In genomic region chr17:6995504-6995903, GRCm38 (mm10) we compare ENCODE assay signal across 14 mouse cellular contexts. TPM values are rescaled to one million over a fixed set of nuclear protein-coding genes. Genes with fewer than 3 reads are reported as not detected.
DNase-seq lines count a peak whose midpoint lies in the region; ATAC-seq and TF ChIP-seq lines count a peak whose summit lies in the region.
"Not testable (repeated sequence)": the region's sequence is repeated elsewhere in the genome, so short reads cannot be mapped to it uniquely, and the experiment has no call there.
"Had no signal": no experiment of that assay in that cellular context is flagged by ENCODE, and none has a peak within 500 bp of the region (broad histone marks: within the 10 kb centered on the region; RNA-seq: fewer than 3 reads in every experiment).

No protein-coding gene starts in this region.

- WGBS in embryonic facial prominence, embryonic 14.5 days: no CpG with 5 or more reads among the region's 6 CpGs
- no CpG with 5 or more reads among the region's 6 CpGs for WGBS in hindbrain, embryonic 16.5 days
- no CpG with 5 or more reads among the region's 6 CpGs for WGBS in kidney, postnatal 0 days
- WGBS in liver, embryonic 15.5 days (ENCODE audit: insufficient replicate concordance): no CpG with 5 or more reads among the region's 6 CpGs
- no CpG with 5 or more reads among the region's 6 CpGs for WGBS in liver, postnatal 0 days (ENCODE audit: insufficient replicate concordance)

- not testable (repeated sequence) for H3K4me3 ChIP-seq in embryonic facial prominence, embryonic 14.5 days (ENCODE audit: low read depth, low read length); hindbrain, embryonic 16.5 days (ENCODE audit: low read length); kidney, postnatal 0 days (replicated peaks; ENCODE audit: low read depth, low read length); liver, embryonic 15.5 days (replicated peaks); liver, postnatal 0 days (ENCODE audit: low read depth, low read length)

- not testable (repeated sequence) for H3K27me3 ChIP-seq in embryonic facial prominence, embryonic 14.5 days (replicated peaks; ENCODE audit: control insufficient read depth, insufficient read depth, low read length); hindbrain, embryonic 16.5 days (replicated peaks; ENCODE audit: control insufficient read depth, insufficient read depth, low read length); kidney, postnatal 0 days (ENCODE audit: insufficient read depth, low read length); liver, embryonic 15.5 days; liver, postnatal 0 days (ENCODE audit: insufficient read depth, low read length)

- not testable (repeated sequence) for H3K4me2 ChIP-seq in embryonic facial prominence, embryonic 14.5 days (ENCODE audit: low read depth, low read length); hindbrain, embryonic 16.5 days (ENCODE audit: low read length); kidney, postnatal 0 days (ENCODE audit: low read length); liver, embryonic 15.5 days; liver, postnatal 0 days (ENCODE audit: low read depth, low read length)

- not testable (repeated sequence) for TF ChIP-seq CTCF in kidney, postnatal 0 days (IDR thresholded peaks at IDR 0.05; ENCODE audit: low read depth); liver, postnatal 0 days (IDR thresholded peaks at IDR 0.05; ENCODE audit: low read depth)

- not testable (repeated sequence) for DNase-seq in embryonic facial prominence, embryonic 14.5 days (ENCODE audit: low spot score); kidney, postnatal 0 days (ENCODE audit: low spot score); liver, postnatal 0 days

- not testable (repeated sequence) for H3K9ac ChIP-seq in embryonic facial prominence, embryonic 14.5 days (ENCODE audit: low read depth, low read length); hindbrain, embryonic 16.5 days (ENCODE audit: low read depth, low read length); kidney, postnatal 0 days (ENCODE audit: low read depth, low read length); liver, embryonic 15.5 days; liver, postnatal 0 days (replicated peaks)

- H3K27ac ChIP-seq in embryonic facial prominence, embryonic 14.5 days (replicated peaks; ENCODE audit: low read depth, low read length); hindbrain, embryonic 16.5 days (ENCODE audit: low read depth, low read length); kidney, postnatal 0 days; liver, embryonic 15.5 days (replicated peaks); liver, postnatal 0 days (ENCODE audit: low read depth): not testable (repeated sequence)

- not testable (repeated sequence) for H3K4me1 ChIP-seq in embryonic facial prominence, embryonic 14.5 days (ENCODE audit: control insufficient read depth, insufficient read depth, low read length); hindbrain, embryonic 16.5 days (ENCODE audit: control insufficient read depth, insufficient read depth, low read depth, low read length); kidney, postnatal 0 days (replicated peaks; ENCODE audit: insufficient read depth, low read length); liver, embryonic 15.5 days (replicated peaks); liver, postnatal 0 days (ENCODE audit: insufficient read depth)

- not testable (repeated sequence) for TF ChIP-seq EP300 in liver, postnatal 0 days (IDR thresholded peaks at IDR 0.05; ENCODE audit: low read depth)

- ATAC-seq in embryonic facial prominence, embryonic 14.5 days (ENCODE audit: low read depth): peak; percentile 76; the same call in 1 of the 2 replicates
- ATAC-seq in hindbrain, embryonic 16.5 days: peak; percentile 63; the same call in 1 of the 2 replicates
- ATAC-seq in kidney, postnatal 0 days (replicated peaks; ENCODE audit: low FRiP score, low read depth): peak; percentile 68
- ATAC-seq in liver, embryonic 15.5 days (ENCODE audit: insufficient read depth): peak; percentile 25; the same call in 1 of the 2 replicates
- peak; percentile 25; the same call in 1 of the 2 replicates for ATAC-seq in liver, postnatal 0 days

- H3K9me3 ChIP-seq in embryonic facial prominence, embryonic 14.5 days (ENCODE audit: control insufficient read depth, low read length); hindbrain, embryonic 16.5 days (ENCODE audit: control insufficient read depth, low read length); kidney, postnatal 0 days (replicated peaks; ENCODE audit: low read length); liver, embryonic 15.5 days (replicated peaks); liver, postnatal 0 days (ENCODE audit: low read length): not testable (repeated sequence)

- H3K36me3 ChIP-seq in embryonic facial prominence, embryonic 14.5 days (ENCODE audit: control insufficient read depth, insufficient read depth, low read length); hindbrain, embryonic 16.5 days (ENCODE audit: control insufficient read depth, insufficient read depth, low read length); kidney, postnatal 0 days (ENCODE audit: insufficient read depth, low read length); liver, embryonic 15.5 days (replicated peaks); liver, postnatal 0 days (replicated peaks; ENCODE audit: insufficient read depth, low read length): not testable (repeated sequence)

RNA-seq across cellular contexts. Expression of gene Gm49721, which starts 16.8 kb away (rescaled TPM):
- 0.10 and 0.37 TPM in 2 replicates for polyA plus RNA-seq in embryonic facial prominence, embryonic 14.5 days (2014; fragmentation: Nextera tagmentation; extraction: Ambion mirVana)
- 0.35 and 0.62 TPM in 2 replicates for polyA plus RNA-seq in hindbrain, embryonic 16.5 days (2015; fragmentation: Nextera tagmentation; extraction: Ambion mirVana)
- polyA plus RNA-seq in kidney, postnatal 0 days (2015; fragmentation: Nextera tagmentation; extraction: Ambion mirVana): 0.20 and 0.38 TPM in 2 replicates
- 0.07 TPM in 1 of 2 replicates, not detected in the other for polyA plus RNA-seq in liver, embryonic 15.5 days (2015; fragmentation: Nextera tagmentation; extraction: Ambion mirVana)
- 0.06 TPM in 1 of 2 replicates, not detected in the other for polyA plus RNA-seq in liver, postnatal 0 days (2015; fragmentation: Nextera tagmentation; extraction: Ambion mirVana)
- polyA plus RNA-seq: C2C12; embryonic facial prominence, embryonic 15.5 days; erythroblast, embryonic 14.5 days; forebrain, embryonic 10.5 days; forebrain, embryonic 14.5 days had no signal

RNA-seq across cellular contexts. Expression of gene Rnaset2b, which starts 25.1 kb away (rescaled TPM):
- 183 and 184 TPM in 2 replicates for polyA plus RNA-seq in embryonic facial prominence, embryonic 14.5 days (2014; fragmentation: Nextera tagmentation; extraction: Ambion mirVana)
- polyA plus RNA-seq in hindbrain, embryonic 16.5 days (2015; fragmentation: Nextera tagmentation; extraction: Ambion mirVana): 121 and 138 TPM in 2 replicates
- polyA plus RNA-seq in kidney, postnatal 0 days (2015; fragmentation: Nextera tagmentation; extraction: Ambion mirVana): 567 and 580 TPM in 2 replicates
- polyA plus RNA-seq in liver, embryonic 15.5 days (2015; fragmentation: Nextera tagmentation; extraction: Ambion mirVana): 131 and 133 TPM in 2 replicates
- 161 and 182 TPM in 2 replicates for polyA plus RNA-seq in liver, postnatal 0 days (2015; fragmentation: Nextera tagmentation; extraction: Ambion mirVana)

RNA-seq across cellular contexts. Expression of gene Gm1604a, which starts 29.9 kb away (rescaled TPM):
- polyA plus RNA-seq in embryonic facial prominence, embryonic 14.5 days (2014; fragmentation: Nextera tagmentation; extraction: Ambion mirVana): not detected in 2 replicates
- not detected in 2 replicates for polyA plus RNA-seq in hindbrain, embryonic 16.5 days (2015; fragmentation: Nextera tagmentation; extraction: Ambion mirVana)
- polyA plus RNA-seq in kidney, postnatal 0 days (2015; fragmentation: Nextera tagmentation; extraction: Ambion mirVana): 0.43 and 0.47 TPM in 2 replicates
- 0.20 TPM in 1 of 2 replicates, not detected in the other for polyA plus RNA-seq in liver, embryonic 15.5 days (2015; fragmentation: Nextera tagmentation; extraction: Ambion mirVana)
- 0.17 and 0.39 TPM in 2 replicates for polyA plus RNA-seq in liver, postnatal 0 days (2015; fragmentation: Nextera tagmentation; extraction: Ambion mirVana)
- polyA plus RNA-seq: brain, embryonic 14.5 days; C2C12; embryonic facial prominence, embryonic 10.5 days; embryonic facial prominence, embryonic 12.5 days; embryonic facial prominence, embryonic 15.5 days; erythroblast, embryonic 14.5 days; forebrain, embryonic 10.5 days; forebrain, embryonic 12.5 days; forebrain, embryonic 14.5 days had no signal

RNA-seq across cellular contexts. Expression of gene Tagap1, which starts 34.5 kb away (rescaled TPM):
- polyA plus RNA-seq in embryonic facial prominence, embryonic 14.5 days (2014; fragmentation: Nextera tagmentation; extraction: Ambion mirVana): 45.9 and 48.1 TPM in 2 replicates
- polyA plus RNA-seq in hindbrain, embryonic 16.5 days (2015; fragmentation: Nextera tagmentation; extraction: Ambion mirVana): 50.3 and 51.4 TPM in 2 replicates
- 43.6 and 45.9 TPM in 2 replicates for polyA plus RNA-seq in kidney, postnatal 0 days (2015; fragmentation: Nextera tagmentation; extraction: Ambion mirVana)
- 13.1 and 13.5 TPM in 2 replicates for polyA plus RNA-seq in liver, embryonic 15.5 days (2015; fragmentation: Nextera tagmentation; extraction: Ambion mirVana)
- 9.2 and 9.6 TPM in 2 replicates for polyA plus RNA-seq in liver, postnatal 0 days (2015; fragmentation: Nextera tagmentation; extraction: Ambion mirVana)

RNA-seq across cellular contexts. Expression of gene Rsph3b, which starts 47.0 kb away (rescaled TPM):
- polyA plus RNA-seq in embryonic facial prominence, embryonic 14.5 days (2014; fragmentation: Nextera tagmentation; extraction: Ambion mirVana): 43.2 and 44.6 TPM in 2 replicates
- polyA plus RNA-seq in hindbrain, embryonic 16.5 days (2015; fragmentation: Nextera tagmentation; extraction: Ambion mirVana): 61.3 and 63.2 TPM in 2 replicates
- polyA plus RNA-seq in kidney, postnatal 0 days (2015; fragmentation: Nextera tagmentation; extraction: Ambion mirVana): 63.4 and 65.6 TPM in 2 replicates
- 11.6 and 13.4 TPM in 2 replicates for polyA plus RNA-seq in liver, embryonic 15.5 days (2015; fragmentation: Nextera tagmentation; extraction: Ambion mirVana)
- 13.2 and 14.5 TPM in 2 replicates for polyA plus RNA-seq in liver, postnatal 0 days (2015; fragmentation: Nextera tagmentation; extraction: Ambion mirVana)

Comparison
In these comparisons a context has a peak if more than half of its experiments do, and no peak if none do; other contexts are left out.
1. ATAC-seq: peak in every context shown above with its lines; median percentile 76 in embryonic facial prominence, embryonic 14.5 days; 68 in kidney, postnatal 0 days; 63 in hindbrain, embryonic 16.5 days; 25 in liver, embryonic 15.5 days; 25 in liver, postnatal 0 days.